In the genomic region with DNA sequence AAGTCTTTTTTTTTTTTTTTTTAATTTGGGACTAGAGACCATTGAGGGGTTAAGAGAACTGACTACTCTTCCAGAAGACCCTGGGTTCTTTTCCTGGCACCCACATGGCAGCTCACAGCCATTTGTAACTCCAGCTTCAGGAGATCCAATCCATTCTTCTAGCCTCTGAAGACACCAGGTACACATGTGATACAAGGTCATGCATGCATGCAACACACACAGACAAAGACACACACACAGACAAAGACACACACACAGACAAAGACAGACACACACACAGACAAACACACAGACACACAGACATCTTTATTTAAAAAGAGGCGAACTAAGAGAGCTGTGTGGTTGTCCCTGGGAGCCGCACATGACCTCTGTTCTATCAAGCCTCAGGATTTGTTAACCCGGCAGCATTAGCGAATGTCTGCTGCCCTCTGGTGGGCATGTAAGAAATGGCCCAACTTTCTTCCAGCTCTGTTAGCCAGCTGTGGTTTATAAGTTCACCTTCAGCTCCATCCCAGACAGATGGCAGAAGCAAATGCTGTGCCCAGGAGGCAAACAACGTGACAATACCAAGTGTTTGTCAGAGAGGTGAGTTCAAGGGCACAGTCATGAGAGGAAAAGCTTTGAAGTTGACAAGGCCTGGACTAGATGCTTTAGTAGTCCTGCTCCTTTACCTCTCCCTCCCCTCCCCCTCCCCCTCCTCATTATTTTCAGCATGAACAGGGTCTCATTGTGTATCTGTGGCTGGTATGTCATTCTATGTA, we compare ENCODE assay signal across 8 mouse cellular contexts. TPM values are rescaled to one million over a fixed set of nuclear protein-coding genes. Genes with fewer than 3 reads are reported as not detected.
DNase-seq lines count a peak whose midpoint lies in the region; ATAC-seq and TF ChIP-seq lines count a peak whose summit lies in the region.

No protein-coding gene starts in this region.

- no peak overlapping the region for H3K4me2 ChIP-seq in heart, embryonic 12.5 days
- H3K4me2 ChIP-seq in kidney, postnatal 0 days (ENCODE audit: low read length) = no peak overlapping the region
- H3K4me2 ChIP-seq in stomach, embryonic 14.5 days (replicated peaks; ENCODE audit: low read depth, low read length) = no peak overlapping the region

- H3K9me3 ChIP-seq in heart, embryonic 12.5 days (replicated peaks) = peaks cover 13% of the 10 kb centered on the region
- H3K9me3 ChIP-seq in kidney, postnatal 0 days (replicated peaks; ENCODE audit: low read length) = no peaks in the 10 kb centered on the region
- H3K9me3 ChIP-seq in stomach, embryonic 14.5 days (ENCODE audit: control insufficient read depth, low read depth, low read length) = 0 out of 2 replicates have a peak, but pooled peaks cover 3% of the 10 kb centered on the region

- peak; percentile 79 for TF ChIP-seq CTCF in bone marrow, adult 2 months (IDR thresholded peaks at IDR 0.05; ENCODE audit: control insufficient read depth, insufficient read depth, low read length)
- peak; percentile 45; the same call in 1 of the 2 replicates for TF ChIP-seq CTCF in embryonic fibroblast, embryonic 13.5 days (IDR thresholded peaks at IDR 0.05; ENCODE audit: borderline replicate concordance, insufficient read depth, low read length)
- TF ChIP-seq CTCF in kidney, postnatal 0 days (IDR thresholded peaks at IDR 0.05; ENCODE audit: low read depth) = peak; percentile 96
- peak; percentile 80 for TF ChIP-seq CTCF in liver, adult 2 months (IDR thresholded peaks at IDR 0.05; ENCODE audit: low read depth, low read length)

- TF ChIP-seq POLR2A in bone marrow, adult 2 months (IDR thresholded peaks at IDR 0.05; ENCODE audit: borderline replicate concordance, control insufficient read depth, low read depth, low read length) = no peak
- TF ChIP-seq POLR2A in embryonic fibroblast, embryonic 13.5 days (IDR thresholded peaks at IDR 0.05; ENCODE audit: low read depth, low read length) = no peak
- TF ChIP-seq POLR2A in liver, adult 2 months (IDR thresholded peaks at IDR 0.05; ENCODE audit: extremely low read depth, insufficient read depth, low read length) = no peak

- H3K27me3 ChIP-seq in heart, embryonic 12.5 days (replicated peaks) = no peaks in the 10 kb centered on the region
- no peaks in the 10 kb centered on the region for H3K27me3 ChIP-seq in kidney, postnatal 0 days (ENCODE audit: insufficient read depth, low read length)
- H3K27me3 ChIP-seq in liver, adult 2 months (ENCODE audit: control insufficient read depth, insufficient read depth, low read length) = no peaks in the 10 kb centered on the region
- no peaks in the 10 kb centered on the region for H3K27me3 ChIP-seq in stomach, embryonic 14.5 days (ENCODE audit: control insufficient read depth, insufficient read depth, low read length)

- no peak overlapping the region for H3K4me3 ChIP-seq in bone marrow, adult 2 months (replicated peaks; ENCODE audit: control insufficient read depth, low read depth, low read length)
- no peak overlapping the region for H3K4me3 ChIP-seq in embryonic fibroblast, embryonic 13.5 days (ENCODE audit: insufficient read depth, low read length)
- no peak overlapping the region for H3K4me3 ChIP-seq in heart, embryonic 12.5 days
- H3K4me3 ChIP-seq in kidney, postnatal 0 days (replicated peaks; ENCODE audit: low read depth, low read length) = no peak overlapping the region
- H3K4me3 ChIP-seq in liver, adult 2 months (ENCODE audit: insufficient read depth, low read depth, low read length) = no peak overlapping the region
- no peak overlapping the region for H3K4me3 ChIP-seq in stomach, embryonic 14.5 days (ENCODE audit: low read depth, low read length)

- ATAC-seq in heart, embryonic 12.5 days (ENCODE audit: insufficient number of reproducible peaks, low FRiP score) = peak; percentile 29; the same call in 1 of the 2 replicates
- ATAC-seq in kidney, postnatal 0 days (replicated peaks; ENCODE audit: low FRiP score, low read depth) = peak; percentile 49
- 0 out of 2 replicates have a peak, but pooled peaks have one; percentile 49 for ATAC-seq in stomach, embryonic 14.5 days (ENCODE audit: insufficient number of reproducible peaks, insufficient read depth, low FRiP score, low read depth)

- WGBS in bone marrow, adult 2 months = 3% methylated on average over 5 of the region's 5 CpGs
- WGBS in heart, embryonic 12.5 days = 9% methylated on average over 5 of the region's 5 CpGs
- WGBS in kidney, postnatal 0 days = 3% methylated on average over 5 of the region's 5 CpGs
- WGBS in liver, adult 2 months = 1% methylated on average over 5 of the region's 5 CpGs
- WGBS in stomach, embryonic 14.5 days = 6% methylated on average over 5 of the region's 5 CpGs

- H3K27ac ChIP-seq in bone marrow, adult 2 months (ENCODE audit: control insufficient read depth, insufficient read depth, low read depth, low read length, poor library complexity) = no peak overlapping the region
- no peak overlapping the region for H3K27ac ChIP-seq in embryonic fibroblast, embryonic 13.5 days (ENCODE audit: insufficient read depth, low read length)
- H3K27ac ChIP-seq in heart, embryonic 12.5 days (ENCODE audit: poor library complexity, severe bottlenecking) = no peak overlapping the region
- no peak overlapping the region for H3K27ac ChIP-seq in kidney, postnatal 0 days
- no peak overlapping the region for H3K27ac ChIP-seq in liver, adult 2 months (replicated peaks; ENCODE audit: insufficient read depth, low read depth, low read length)
- H3K27ac ChIP-seq in stomach, embryonic 14.5 days (ENCODE audit: low read length) = no peak overlapping the region

- no peak overlapping the region for H3K9ac ChIP-seq in heart, embryonic 12.5 days
- H3K9ac ChIP-seq in kidney, postnatal 0 days (ENCODE audit: low read depth, low read length) = no peak overlapping the region
- no peak overlapping the region for H3K9ac ChIP-seq in liver, adult 2 months (ENCODE audit: low read depth, low read length)
- no peak overlapping the region for H3K9ac ChIP-seq in stomach, embryonic 14.5 days (replicated peaks; ENCODE audit: low read depth, low read length)

- DNase-seq in B cell, adult 2 months = peak; percentile 81 to 83
- DNase-seq in kidney, postnatal 0 days (ENCODE audit: low spot score) = peak; percentile 92
- DNase-seq in liver, adult 2 months (ENCODE audit: extremely low read depth, low read depth, low spot score) = peak; percentile 68
- peak; percentile 87 for DNase-seq in neural tube, embryonic 10.5 days (ENCODE audit: extremely low spot score, low spot score)

- no peaks in the 10 kb centered on the region for H3K36me3 ChIP-seq in heart, embryonic 12.5 days
- no peaks in the 10 kb centered on the region for H3K36me3 ChIP-seq in kidney, postnatal 0 days (ENCODE audit: insufficient read depth, low read length)
- no peaks in the 10 kb centered on the region for H3K36me3 ChIP-seq in liver, adult 2 months (ENCODE audit: control insufficient read depth, insufficient read depth, low read length)
- H3K36me3 ChIP-seq in stomach, embryonic 14.5 days (ENCODE audit: control insufficient read depth, insufficient read depth, low read length) = no peaks in the 10 kb centered on the region

- no peaks in the 10 kb centered on the region for H3K4me1 ChIP-seq in bone marrow, adult 2 months (ENCODE audit: control insufficient read depth, insufficient read depth, low read length)
- H3K4me1 ChIP-seq in embryonic fibroblast, embryonic 13.5 days (ENCODE audit: control insufficient read depth, insufficient read depth, low read length) = no peaks in the 10 kb centered on the region
- H3K4me1 ChIP-seq in heart, embryonic 12.5 days (replicated peaks) = peaks cover 10% of the 10 kb centered on the region; the same call in 1 of the 2 replicates
- H3K4me1 ChIP-seq in kidney, postnatal 0 days (replicated peaks; ENCODE audit: insufficient read depth, low read length) = no peaks in the 10 kb centered on the region
- no peaks in the 10 kb centered on the region for H3K4me1 ChIP-seq in liver, adult 2 months (ENCODE audit: control insufficient read depth, insufficient read depth, low read length)
- H3K4me1 ChIP-seq in stomach, embryonic 14.5 days (ENCODE audit: control insufficient read depth, insufficient read depth, low read length) = no peaks in the 10 kb centered on the region

- no peaks in the 10 kb centered on the region for H3K79me2 ChIP-seq in liver, adult 2 months (ENCODE audit: control insufficient read depth, insufficient read depth, low read length)

RNA-seq across cellular contexts. Expression of a gene that starts 7.9 kb away (rescaled TPM):
- polyA plus RNA-seq in bone marrow, adult 2 months (2011; ENCODE audit: insufficient read depth, insufficient read length, low replicate concordance, missing spikeins) = 5.0 and 6.6 TPM in 2 replicates
- 9.2 and 9.7 TPM in 2 replicates for polyA plus RNA-seq in embryonic fibroblast, embryonic 13.5 days (2011; ENCODE audit: insufficient read length, low read depth, missing spikeins)
- polyA plus RNA-seq in heart, embryonic 12.5 days (2016; fragmentation: Nextera tagmentation; extraction: Ambion mirVana) = 13.8 and 15.3 TPM in 2 replicates
- polyA plus RNA-seq in kidney, postnatal 0 days (2015; fragmentation: Nextera tagmentation; extraction: Ambion mirVana) = 15.7 and 17.8 TPM in 2 replicates
- total RNA-seq in liver, adult 2 months (2014; rRNA removed) = 5.0 and 5.9 TPM in 2 replicates
- polyA plus RNA-seq in liver, adult 2 months (2012; rRNA removed) = 6.6 and 7.3 TPM in 2 replicates
- polyA plus RNA-seq in stomach, embryonic 14.5 days (2014; fragmentation: Nextera tagmentation; extraction: Ambion mirVana) = 23.6 and 25.5 TPM in 2 replicates

RNA-seq across cellular contexts. Expression of a gene that starts 36.0 kb away (rescaled TPM):
- polyA plus RNA-seq in bone marrow, adult 2 months (2011; ENCODE audit: insufficient read depth, insufficient read length, low replicate concordance, missing spikeins) = 8.3 and 10.7 TPM in 2 replicates
- polyA plus RNA-seq in embryonic fibroblast, embryonic 13.5 days (2011; ENCODE audit: insufficient read length, low read depth, missing spikeins) = 41.2 and 55.2 TPM in 2 replicates
- polyA plus RNA-seq in heart, embryonic 12.5 days (2016; fragmentation: Nextera tagmentation; extraction: Ambion mirVana) = 22.2 and 23.9 TPM in 2 replicates
- 32.1 and 33.4 TPM in 2 replicates for polyA plus RNA-seq in kidney, postnatal 0 days (2015; fragmentation: Nextera tagmentation; extraction: Ambion mirVana)
- 51.8 and 84.8 TPM in 2 replicates for total RNA-seq in liver, adult 2 months (2014; rRNA removed)
- polyA plus RNA-seq in liver, adult 2 months (2012; rRNA removed) = 68.7 and 72.9 TPM in 2 replicates
- 28.4 and 32.3 TPM in 2 replicates for polyA plus RNA-seq in stomach, embryonic 14.5 days (2014; fragmentation: Nextera tagmentation; extraction: Ambion mirVana)

RNA-seq across cellular contexts. Expression of a gene that starts 53.5 kb away (rescaled TPM):
- 0.41 and 2.5 TPM in 2 replicates for polyA plus RNA-seq in bone marrow, adult 2 months (2011; ENCODE audit: insufficient read depth, insufficient read length, low replicate concordance, missing spikeins)
- 0.18 and 1.3 TPM in 2 replicates for polyA plus RNA-seq in embryonic fibroblast, embryonic 13.5 days (2011; ENCODE audit: insufficient read length, low read depth, missing spikeins)
- 1.9 and 2.1 TPM in 2 replicates for polyA plus RNA-seq in heart, embryonic 12.5 days (2016; fragmentation: Nextera tagmentation; extraction: Ambion mirVana)
- polyA plus RNA-seq in kidney, postnatal 0 days (2015; fragmentation: Nextera tagmentation; extraction: Ambion mirVana) = 2.3 and 2.8 TPM in 2 replicates
- total RNA-seq in liver, adult 2 months (2014; rRNA removed) = 0.09 and 0.13 TPM in 2 replicates
- 0.16 and 0.30 TPM in 2 replicates for polyA plus RNA-seq in liver, adult 2 months (2012; rRNA removed)
- 3.2 and 3.5 TPM in 2 replicates for polyA plus RNA-seq in stomach, embryonic 14.5 days (2014; fragmentation: Nextera tagmentation; extraction: Ambion mirVana)

Comparison
In these comparisons a context has a peak if more than half of its experiments do, and no peak if none do; other contexts are left out.
1. CTCF ChIP-seq: peak in every context shown above with its lines; median percentile 96 in kidney, postnatal 0 days; 80 in liver, adult 2 months; 79 in bone marrow, adult 2 months; 45 in embryonic fibroblast, embryonic 13.5 days.